Mouse (Mus musculus): Measurements from ENCODE around the gene Polrmt. TPM values are rescaled to one million over a fixed set of nuclear protein-coding genes. Genes with fewer than 3 reads are reported as not detected.

Polrmt gene
- not detected for polyA plus RNA-seq (2014; fragmentation: Illumina TruSeq; extraction: RNeasy Lipid Tissue Mini Kit (QIAGEN cat#74804))

GRCm38 (mm10) chr10:79745898-79746773 lies at the start of gene Polrmt:
Gene Polrmt, minus strand, starts transcription at chr10:79746581.

GRCm38 (mm10) chr10:79793051-79793737 lies 46.8 kb upstream of the Polrmt start, which contains the start of gene Palm:
Gene Palm, plus strand, starts transcription at chr10:79793572.

GRCm38 (mm10) chr10:79790861-79791260 lies 44.5 kb upstream of the Polrmt start, which contains the start of gene Prss57:
Gene Prss57, minus strand, starts transcription at chr10:79790961.

GRCm38 (mm10) chr10:79777103-79777531 lies 30.7 kb upstream of the Polrmt start, which contains the start of gene Fstl3:
Gene Fstl3, plus strand, starts transcription at chr10:79777272.

GRCm38 (mm10) chr10:79766508-79767325 lies 20.3 kb upstream of the Polrmt start, which contains the start of gene Rnf126:
Gene Rnf126, minus strand, starts transcription at chr10:79766952.

GRCm38 (mm10) chr10:79754856-79755516 lies 8.6 kb upstream of the Polrmt start, which contains the start of gene Fgf22:
Gene Fgf22, plus strand, starts transcription at chr10:79755076.

GRCm38 (mm10) chr10:79716254-79716987 lies 30.0 kb downstream of the Polrmt start, which contains the start of gene Hcn2:
Gene Hcn2, plus strand, starts transcription at chr10:79716634.

GRCm38 (mm10) chr10:79704065-79704969 lies 42.1 kb downstream of the Polrmt start, which contains the start of gene Bsg:
Gene Bsg, plus strand, starts transcription at chr10:79704491.

GRCm38 (mm10) chr10:79688720-79689119 lies 57.7 kb downstream of the Polrmt start, which contains the start of gene Gzmm:
Gene Gzmm, plus strand, starts transcription at chr10:79689020.

Other genes starting within 250 kb of the Polrmt start
- 1.3 TPM for gene Plpp2, start 212.8 kb downstream of the Polrmt start, polyA plus RNA-seq (2014; fragmentation: Illumina TruSeq; extraction: RNeasy Lipid Tissue Mini Kit (QIAGEN cat#74804))
- not detected for gene Mier2, start 191.4 kb downstream of the Polrmt start, polyA plus RNA-seq (2014; fragmentation: Illumina TruSeq; extraction: RNeasy Lipid Tissue Mini Kit (QIAGEN cat#74804))
- gene Theg, start 159.2 kb downstream of the Polrmt start, polyA plus RNA-seq (2014; fragmentation: Illumina TruSeq; extraction: RNeasy Lipid Tissue Mini Kit (QIAGEN cat#74804)), result not detected
- not detected for gene C2cd4c, start 132.6 kb downstream of the Polrmt start, polyA plus RNA-seq (2014; fragmentation: Illumina TruSeq; extraction: RNeasy Lipid Tissue Mini Kit (QIAGEN cat#74804))
- gene Shc2, start 108.7 kb downstream of the Polrmt start, polyA plus RNA-seq (2014; fragmentation: Illumina TruSeq; extraction: RNeasy Lipid Tissue Mini Kit (QIAGEN cat#74804)), result 1.7 TPM
- gene Odf3l2, start 100.8 kb downstream of the Polrmt start, polyA plus RNA-seq (2014; fragmentation: Illumina TruSeq; extraction: RNeasy Lipid Tissue Mini Kit (QIAGEN cat#74804)), result not detected
- not detected for gene Madcam1, start 82.0 kb downstream of the Polrmt start, polyA plus RNA-seq (2014; fragmentation: Illumina TruSeq; extraction: RNeasy Lipid Tissue Mini Kit (QIAGEN cat#74804))
- gene Tpgs1, start 77.2 kb downstream of the Polrmt start, polyA plus RNA-seq (2014; fragmentation: Illumina TruSeq; extraction: RNeasy Lipid Tissue Mini Kit (QIAGEN cat#74804)), result not detected
- gene Cdc34, start 64.4 kb downstream of the Polrmt start, polyA plus RNA-seq (2014; fragmentation: Illumina TruSeq; extraction: RNeasy Lipid Tissue Mini Kit (QIAGEN cat#74804)), result not detected
- not detected for gene Gzmm, start 57.6 kb downstream of the Polrmt start, polyA plus RNA-seq (2014; fragmentation: Illumina TruSeq; extraction: RNeasy Lipid Tissue Mini Kit (QIAGEN cat#74804))
- gene Bsg, start 42.1 kb downstream of the Polrmt start, polyA plus RNA-seq (2014; fragmentation: Illumina TruSeq; extraction: RNeasy Lipid Tissue Mini Kit (QIAGEN cat#74804)), result 239 TPM
- gene Hcn2, start 29.9 kb downstream of the Polrmt start, polyA plus RNA-seq (2014; fragmentation: Illumina TruSeq; extraction: RNeasy Lipid Tissue Mini Kit (QIAGEN cat#74804)), result 0.20 TPM
- gene Fgf22, start 8.5 kb upstream of the Polrmt start, polyA plus RNA-seq (2014; fragmentation: Illumina TruSeq; extraction: RNeasy Lipid Tissue Mini Kit (QIAGEN cat#74804)), result not detected
- gene Rnf126, start 20.4 kb upstream of the Polrmt start, polyA plus RNA-seq (2014; fragmentation: Illumina TruSeq; extraction: RNeasy Lipid Tissue Mini Kit (QIAGEN cat#74804)), result 0.29 TPM
- 1.2 TPM for gene Fstl3, start 30.7 kb upstream of the Polrmt start, polyA plus RNA-seq (2014; fragmentation: Illumina TruSeq; extraction: RNeasy Lipid Tissue Mini Kit (QIAGEN cat#74804))
- gene Prss57, start 44.4 kb upstream of the Polrmt start, polyA plus RNA-seq (2014; fragmentation: Illumina TruSeq; extraction: RNeasy Lipid Tissue Mini Kit (QIAGEN cat#74804)), result not detected
- gene Palm, start 47.0 kb upstream of the Polrmt start, polyA plus RNA-seq (2014; fragmentation: Illumina TruSeq; extraction: RNeasy Lipid Tissue Mini Kit (QIAGEN cat#74804)), result 0.77 TPM
- gene Misp, start 74.4 kb upstream of the Polrmt start, polyA plus RNA-seq (2014; fragmentation: Illumina TruSeq; extraction: RNeasy Lipid Tissue Mini Kit (QIAGEN cat#74804)), result not detected
- gene Ptbp1, start 107.8 kb upstream of the Polrmt start, polyA plus RNA-seq (2014; fragmentation: Illumina TruSeq; extraction: RNeasy Lipid Tissue Mini Kit (QIAGEN cat#74804)), result 114 TPM
- gene Prtn3, start 127.9 kb upstream of the Polrmt start, polyA plus RNA-seq (2014; fragmentation: Illumina TruSeq; extraction: RNeasy Lipid Tissue Mini Kit (QIAGEN cat#74804)), result not detected
- gene Plppr3, start 128.1 kb upstream of the Polrmt start, polyA plus RNA-seq (2014; fragmentation: Illumina TruSeq; extraction: RNeasy Lipid Tissue Mini Kit (QIAGEN cat#74804)), result not detected
- not detected for gene Elane, start 139.7 kb upstream of the Polrmt start, polyA plus RNA-seq (2014; fragmentation: Illumina TruSeq; extraction: RNeasy Lipid Tissue Mini Kit (QIAGEN cat#74804))
- gene Cfd, start 144.3 kb upstream of the Polrmt start, polyA plus RNA-seq (2014; fragmentation: Illumina TruSeq; extraction: RNeasy Lipid Tissue Mini Kit (QIAGEN cat#74804)), result 1.5 TPM
- gene Med16, start 162.3 kb upstream of the Polrmt start, polyA plus RNA-seq (2014; fragmentation: Illumina TruSeq; extraction: RNeasy Lipid Tissue Mini Kit (QIAGEN cat#74804)), result 0.37 TPM
- gene Gm26602, start 164.3 kb upstream of the Polrmt start, polyA plus RNA-seq (2014; fragmentation: Illumina TruSeq; extraction: RNeasy Lipid Tissue Mini Kit (QIAGEN cat#74804)), result not detected
- gene Kiss1r, start 170.4 kb upstream of the Polrmt start, polyA plus RNA-seq (2014; fragmentation: Illumina TruSeq; extraction: RNeasy Lipid Tissue Mini Kit (QIAGEN cat#74804)), result not detected
- gene R3hdm4, start 174.6 kb upstream of the Polrmt start, polyA plus RNA-seq (2014; fragmentation: Illumina TruSeq; extraction: RNeasy Lipid Tissue Mini Kit (QIAGEN cat#74804)), result 8.0 TPM
- 3.3 TPM for gene Arid3a, start 180.5 kb upstream of the Polrmt start, polyA plus RNA-seq (2014; fragmentation: Illumina TruSeq; extraction: RNeasy Lipid Tissue Mini Kit (QIAGEN cat#74804))
- 1.2 TPM for gene Wdr18, start 213.6 kb upstream of the Polrmt start, polyA plus RNA-seq (2014; fragmentation: Illumina TruSeq; extraction: RNeasy Lipid Tissue Mini Kit (QIAGEN cat#74804))
- gene Grin3b, start 224.1 kb upstream of the Polrmt start, polyA plus RNA-seq (2014; fragmentation: Illumina TruSeq; extraction: RNeasy Lipid Tissue Mini Kit (QIAGEN cat#74804)), result not detected
- gene Tmem259, start 237.7 kb upstream of the Polrmt start, polyA plus RNA-seq (2014; fragmentation: Illumina TruSeq; extraction: RNeasy Lipid Tissue Mini Kit (QIAGEN cat#74804)), result not detected
- gene Cnn2, start 242.0 kb upstream of the Polrmt start, polyA plus RNA-seq (2014; fragmentation: Illumina TruSeq; extraction: RNeasy Lipid Tissue Mini Kit (QIAGEN cat#74804)), result 10.0 TPM
- gene Abca7, start 249.9 kb upstream of the Polrmt start, polyA plus RNA-seq (2014; fragmentation: Illumina TruSeq; extraction: RNeasy Lipid Tissue Mini Kit (QIAGEN cat#74804)), result 0.14 TPM